Mouse (Mus musculus): ENCODE measurements around the gene Terb1. TPM values are rescaled to one million over a fixed set of nuclear protein-coding genes. Genes with fewer than 3 reads are reported as not detected.

Gene Terb1
- polyA plus RNA-seq, 1 experiment from 2014 or later, result 0.18 TPM

DNA sequence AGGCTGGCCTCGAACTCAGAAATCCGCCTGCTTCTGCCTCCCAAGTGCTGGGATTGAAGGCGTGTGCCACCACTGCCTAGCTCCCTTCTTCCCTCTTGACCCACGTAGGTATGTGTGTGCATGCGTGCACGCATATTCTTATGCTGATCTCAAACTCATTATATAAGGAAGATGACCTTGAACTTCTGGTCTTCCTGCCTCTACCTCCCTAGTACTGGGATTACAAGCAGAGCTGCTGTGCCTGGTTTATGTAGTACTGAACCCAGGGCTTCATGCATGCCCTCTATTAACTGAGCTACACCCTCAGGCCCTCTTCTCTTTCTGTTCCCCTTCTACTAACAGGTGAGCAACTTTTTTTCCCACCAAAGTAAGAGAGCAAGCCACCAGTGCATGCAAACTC lies 77.1 kb downstream of the Terb1 start:
- Histone ChIP-seq H3K9me3 (no peaks in the 10 kb centered on the region), H3K4me1 (peaks cover 11% of the 10 kb centered on the region; the same call in 1 of the 2 replicates), H3K4me3 (no peak overlapping the region), H3K9ac (no peak overlapping the region), H3K27me3 (replicated peaks) (no peaks in the 10 kb centered on the region), H3K4me2 (replicated peaks) (no peak overlapping the region), H3K36me3 (peaks cover 98% of the 10 kb centered on the region), H3K27ac (no peak overlapping the region)
- ATAC-seq (ENCODE audit: low FRiP score, low read depth), result no peak
- WGBS, result 97% methylated on average over 6 of the region's 6 CpGs

DNA sequence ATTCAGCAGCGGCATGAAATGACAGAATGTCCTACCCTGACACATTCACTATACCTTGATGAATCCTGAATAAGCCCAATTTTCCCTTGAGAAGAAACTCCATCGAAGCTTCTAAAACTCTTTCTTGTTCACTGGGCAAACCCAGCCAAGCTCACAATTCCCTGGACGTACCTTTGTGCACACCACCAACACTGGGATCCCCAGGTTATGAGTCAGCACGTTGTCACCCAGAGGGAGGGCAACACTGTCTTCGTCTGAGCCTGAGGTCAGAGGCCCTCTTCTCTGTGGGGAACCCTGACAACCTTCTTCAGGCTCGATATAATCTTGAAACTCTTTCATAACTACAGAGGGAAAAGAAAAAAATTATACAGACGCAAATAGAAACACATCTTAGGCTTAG lies 79.5 kb downstream of the Terb1 start:
- no peaks in the 10 kb centered on the region for H3K4me1 ChIP-seq
- 93% methylated on average over 7 of the region's 7 CpGs for WGBS
- ATAC-seq (ENCODE audit: low FRiP score, low read depth), result no peak

DNA sequence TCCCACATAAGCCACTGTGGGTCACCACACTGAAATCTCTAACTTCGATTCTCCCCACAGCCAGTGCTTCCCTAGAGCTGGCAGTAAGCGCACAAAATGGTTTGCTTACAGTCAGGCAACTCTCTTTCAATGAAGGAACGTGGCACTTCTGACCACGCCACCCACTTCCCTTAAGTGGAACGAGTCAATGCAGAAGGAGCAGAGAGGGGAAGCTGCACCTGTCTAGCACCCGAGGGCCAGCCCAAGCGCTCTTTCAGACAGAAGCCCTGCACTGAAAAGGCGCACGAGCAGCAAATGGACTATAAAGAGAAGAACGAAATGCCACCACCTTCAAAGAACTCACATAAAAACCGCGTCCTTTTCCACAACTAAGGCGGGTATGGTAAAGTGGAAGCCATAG lies 82.0 kb downstream of the Terb1 start:
- no peaks in the 10 kb centered on the region for H3K9me3 ChIP-seq
- no peak overlapping the region for H3K4me2 ChIP-seq (replicated peaks)
- H3K36me3 ChIP-seq, result peaks cover 95% of the 10 kb centered on the region
- no peaks in the 10 kb centered on the region for H3K27me3 ChIP-seq (replicated peaks)
- H3K4me1 ChIP-seq, result no peaks in the 10 kb centered on the region
- 90% methylated on average over 13 of the region's 13 CpGs for WGBS
- H3K27ac ChIP-seq, result no peak overlapping the region
- no peak for ATAC-seq (ENCODE audit: low FRiP score, low read depth)
- no peak overlapping the region for H3K4me3 ChIP-seq
- no peak overlapping the region for H3K9ac ChIP-seq

More for the DNA sequence above, 79.5 kb downstream of the Terb1 start:
- no peaks in the 10 kb centered on the region for H3K27me3 ChIP-seq (replicated peaks)
- no peak overlapping the region for H3K4me2 ChIP-seq (replicated peaks)
- H3K36me3 ChIP-seq, result peaks cover 98% of the 10 kb centered on the region
- no peak overlapping the region for H3K27ac ChIP-seq
- H3K4me3 ChIP-seq, result no peak overlapping the region
- no peak overlapping the region for H3K9ac ChIP-seq
- no peaks in the 10 kb centered on the region for H3K9me3 ChIP-seq

DNA sequence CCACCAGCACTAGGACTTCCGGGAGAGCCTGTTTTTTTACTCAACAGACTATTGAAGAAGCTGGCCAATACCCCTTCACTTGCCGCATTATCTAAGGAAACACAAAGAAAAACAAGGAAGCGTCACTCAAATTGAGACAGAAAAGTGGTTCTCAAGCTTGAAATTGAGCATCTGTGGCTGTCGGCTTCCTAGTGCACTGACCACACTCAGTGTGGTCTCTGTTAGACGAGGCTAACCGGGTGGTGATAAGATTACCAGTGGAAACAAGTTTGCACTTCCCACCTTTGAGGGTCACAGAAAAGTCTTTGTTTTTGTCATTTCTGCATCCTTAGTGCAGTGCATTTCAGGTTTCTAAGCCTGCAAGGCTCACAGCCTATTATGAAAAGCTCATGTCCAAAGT lies 87.4 kb downstream of the Terb1 start:
- H3K9me3 ChIP-seq, result no peaks in the 10 kb centered on the region
- 89% methylated on average over 6 of the region's 6 CpGs for WGBS
- no peak for ATAC-seq (ENCODE audit: low FRiP score, low read depth)
- H3K27me3 ChIP-seq (replicated peaks), result no peaks in the 10 kb centered on the region
- H3K9ac ChIP-seq, result no peak overlapping the region
- H3K27ac ChIP-seq, result no peak overlapping the region
- no peak overlapping the region for H3K4me3 ChIP-seq
- H3K36me3 ChIP-seq, result peaks cover 93% of the 10 kb centered on the region
- no peaks in the 10 kb centered on the region for H3K4me1 ChIP-seq
- H3K4me2 ChIP-seq (replicated peaks), result no peak overlapping the region

DNA sequence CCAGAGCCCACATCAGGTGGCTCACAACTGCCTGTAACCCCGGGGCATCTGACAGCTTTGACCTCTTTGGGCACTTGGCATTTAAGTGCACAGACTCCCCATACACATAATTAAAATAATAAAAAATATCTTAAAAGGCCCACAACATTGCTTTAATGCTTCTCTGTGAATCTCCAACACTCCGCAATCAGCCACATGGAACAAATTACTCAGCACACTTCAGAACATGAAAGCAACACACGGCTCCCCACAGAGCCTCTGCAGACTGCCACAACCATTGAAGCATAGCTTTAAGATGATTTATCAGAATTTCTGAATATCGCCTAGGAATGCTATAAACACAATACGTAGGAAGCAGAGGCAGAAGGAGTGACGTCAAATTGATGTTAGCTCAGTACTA lies 93.7 kb downstream of the Terb1 start:
- ATAC-seq (ENCODE audit: low FRiP score, low read depth), result no peak
- Histone ChIP-seq H3K27me3 (replicated peaks) (no peaks in the 10 kb centered on the region), H3K9ac (no peak overlapping the region), H3K4me2 (replicated peaks) (no peak overlapping the region), H3K4me1 (no peaks in the 10 kb centered on the region), H3K36me3 (peaks cover 40% of the 10 kb centered on the region), H3K9me3 (no peaks in the 10 kb centered on the region), H3K27ac (no peak overlapping the region), H3K4me3 (no peak overlapping the region)
- 82% methylated on average over 6 of the region's 6 CpGs for whole genome bisulfite sequencing

DNA sequence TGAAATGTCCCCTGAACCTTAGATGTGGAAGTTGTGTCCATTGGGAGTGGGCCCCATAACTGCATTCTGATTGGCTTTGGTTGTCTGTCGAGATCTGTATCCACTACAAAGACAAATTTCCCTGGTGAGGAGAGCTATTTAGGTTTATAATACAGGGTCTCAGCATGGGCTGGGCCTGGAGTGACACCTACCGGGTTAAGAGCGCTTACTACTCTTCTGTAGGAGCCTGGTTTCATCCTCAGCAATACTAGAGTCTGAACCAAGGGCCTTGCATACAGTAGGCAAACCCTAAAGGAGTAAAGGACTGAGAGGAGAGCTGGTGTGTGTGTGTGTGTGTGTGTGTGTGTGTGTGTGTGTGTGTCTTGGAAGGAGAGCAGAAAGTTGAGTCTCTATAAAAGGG lies 95.5 kb downstream of the Terb1 start:
- Histone ChIP-seq H3K4me1 (no peaks in the 10 kb centered on the region), H3K4me2 (replicated peaks) (no peak overlapping the region), H3K36me3 (peaks cover 22% of the 10 kb centered on the region), H3K9me3 (no peaks in the 10 kb centered on the region), H3K4me3 (no peak overlapping the region), H3K9ac (no peak overlapping the region), H3K27me3 (replicated peaks) (no peaks in the 10 kb centered on the region), H3K27ac (no peak overlapping the region)
- WGBS, result 53% methylated on average over 3 of the region's 3 CpGs
- ATAC-seq (ENCODE audit: low FRiP score, low read depth), result 0 out of 2 replicates have a peak, but pooled peaks have one; percentile 52

DNA sequence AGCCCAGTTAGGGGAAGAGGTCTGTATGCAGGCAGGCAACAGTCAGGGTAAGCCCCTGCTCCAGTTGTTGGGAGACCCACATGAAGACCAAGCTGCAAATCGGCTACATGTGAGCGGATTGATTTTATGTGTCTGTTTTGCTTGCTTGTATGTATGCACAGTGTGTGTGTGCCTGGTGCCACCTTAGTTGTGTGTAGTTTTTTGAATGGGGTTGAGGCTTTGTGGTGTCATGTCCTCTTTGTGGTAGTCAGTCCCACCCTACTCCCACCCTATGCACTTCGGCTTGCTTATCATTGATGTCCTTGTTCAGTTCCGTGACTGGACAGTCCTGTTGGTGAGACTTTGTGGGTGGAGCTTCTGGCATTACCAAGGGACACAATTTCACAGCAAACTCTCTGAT lies 95.9 kb downstream of the Terb1 start:
- Histone ChIP-seq H3K4me1 (no peaks in the 10 kb centered on the region), H3K4me3 (no peak overlapping the region), H3K36me3 (peaks cover 18% of the 10 kb centered on the region), H3K27me3 (replicated peaks) (no peaks in the 10 kb centered on the region), H3K27ac (no peak overlapping the region), H3K4me2 (replicated peaks) (no peak overlapping the region), H3K9me3 (no peaks in the 10 kb centered on the region), H3K9ac (no peak overlapping the region)
- WGBS, result 80% methylated on average over 4 of the region's 4 CpGs
- 0 out of 2 replicates have a peak, but pooled peaks have one; percentile 42 for ATAC-seq (ENCODE audit: low FRiP score, low read depth)

DNA sequence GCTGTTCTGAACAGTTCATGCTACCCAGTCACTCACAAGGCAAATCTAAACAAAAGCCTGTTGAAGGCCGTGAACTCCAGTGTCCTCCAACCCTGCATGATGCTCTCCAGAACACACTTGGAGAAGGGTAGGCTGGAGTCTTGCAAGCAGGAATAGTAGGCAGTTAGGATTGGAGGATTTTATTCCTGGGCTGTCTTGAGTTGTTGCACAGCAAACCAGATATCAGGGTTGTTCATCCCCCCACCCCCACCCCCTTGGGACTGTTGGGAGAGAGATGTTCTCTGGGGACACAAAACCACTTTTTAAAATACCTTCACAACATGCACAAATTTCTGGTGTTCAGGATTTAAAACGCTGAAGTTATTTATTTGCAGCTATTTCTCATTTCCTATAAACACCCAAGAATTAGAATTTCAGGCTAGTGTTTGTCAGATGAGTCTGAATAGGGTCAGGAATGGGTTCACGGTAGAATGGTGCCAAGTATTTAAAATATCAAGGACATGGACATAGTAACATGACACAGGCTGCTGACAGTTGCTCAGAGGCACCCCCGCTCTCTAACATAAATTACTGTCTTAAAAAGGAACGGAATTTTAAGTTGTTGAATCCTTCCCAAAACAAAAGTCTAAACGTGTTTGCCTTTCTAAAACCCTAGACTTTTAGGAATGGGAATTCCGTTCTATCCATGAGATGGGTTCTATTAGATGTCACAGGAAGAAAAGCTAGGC lies 96.7 kb downstream of the Terb1 start:
- H3K36me3 ChIP-seq, result peaks cover 13% of the 10 kb centered on the region
- H3K9me3 ChIP-seq, result no peaks in the 10 kb centered on the region
- no peak overlapping the region for H3K4me3 ChIP-seq
- no peak for ATAC-seq (ENCODE audit: low FRiP score, low read depth)
- H3K9ac ChIP-seq, result no peak overlapping the region
- H3K27me3 ChIP-seq (replicated peaks), result no peaks in the 10 kb centered on the region
- no peak overlapping the region for H3K27ac ChIP-seq
- WGBS, result 80% methylated on average over 7 of the region's 7 CpGs
- no peaks in the 10 kb centered on the region for H3K4me1 ChIP-seq
- no peak overlapping the region for H3K4me2 ChIP-seq (replicated peaks)

DNA sequence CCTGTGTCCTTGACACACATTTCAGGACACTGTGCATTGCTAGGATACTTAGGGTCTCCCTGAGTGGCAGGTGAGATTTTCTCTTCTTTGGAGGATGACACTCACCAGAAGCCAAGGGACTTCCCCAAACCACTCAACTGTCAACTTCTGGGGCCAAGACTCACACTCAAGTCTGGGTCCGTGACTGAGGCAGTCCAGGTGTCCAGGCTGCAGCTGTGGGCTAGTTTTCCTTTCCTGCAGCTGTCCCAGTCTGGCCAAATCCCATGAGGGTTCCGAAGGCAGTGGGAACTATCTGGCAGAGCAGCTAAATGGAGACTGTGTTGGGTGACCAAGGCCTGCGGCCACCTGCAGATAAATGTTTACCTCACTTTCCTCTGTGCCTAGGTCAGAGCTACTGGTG lies 97.7 kb downstream of the Terb1 start:
- no peak overlapping the region for H3K4me3 ChIP-seq
- H3K27ac ChIP-seq, result no peak overlapping the region
- H3K4me1 ChIP-seq, result no peaks in the 10 kb centered on the region
- WGBS, result 85% methylated on average over 3 of the region's 3 CpGs
- H3K9ac ChIP-seq, result no peak overlapping the region
- ATAC-seq (ENCODE audit: low FRiP score, low read depth), result no peak
- H3K27me3 ChIP-seq (replicated peaks), result no peaks in the 10 kb centered on the region
- H3K9me3 ChIP-seq, result no peaks in the 10 kb centered on the region
- peaks cover 3% of the 10 kb centered on the region for H3K36me3 ChIP-seq
- no peak overlapping the region for H3K4me2 ChIP-seq (replicated peaks)

DNA sequence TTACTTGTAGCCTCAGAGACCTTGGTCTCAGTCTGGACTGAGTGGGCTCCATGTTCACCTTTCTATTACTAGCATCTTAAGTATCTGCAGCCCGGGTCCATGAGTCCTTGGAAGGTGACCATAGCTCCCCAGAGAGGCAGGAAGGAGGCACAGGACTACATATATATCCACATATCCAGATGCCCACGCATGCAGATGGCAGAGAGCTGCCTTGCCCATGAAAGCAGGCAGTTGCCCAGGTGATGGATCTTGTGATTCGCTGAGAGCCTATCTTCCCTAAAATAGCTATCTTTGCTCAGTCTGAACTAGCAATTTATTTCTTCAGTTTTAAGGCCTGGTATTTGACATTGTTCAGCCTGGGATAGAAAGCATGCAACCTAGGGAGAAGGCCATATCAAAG lies 98.2 kb downstream of the Terb1 start:
- H3K9ac ChIP-seq, result no peak overlapping the region
- no peak for ATAC-seq (ENCODE audit: low FRiP score, low read depth)
- 0 out of 2 replicates have a peak, but pooled peaks cover under 1% of the 10 kb centered on the region for H3K36me3 ChIP-seq
- no peak overlapping the region for H3K4me3 ChIP-seq
- H3K27ac ChIP-seq, result no peak overlapping the region
- no peaks in the 10 kb centered on the region for H3K4me1 ChIP-seq
- 96% methylated on average over 3 of the region's 3 CpGs for WGBS
- no peaks in the 10 kb centered on the region for H3K9me3 ChIP-seq
- H3K27me3 ChIP-seq (replicated peaks), result no peaks in the 10 kb centered on the region
- no peak overlapping the region for H3K4me2 ChIP-seq (replicated peaks)

DNA sequence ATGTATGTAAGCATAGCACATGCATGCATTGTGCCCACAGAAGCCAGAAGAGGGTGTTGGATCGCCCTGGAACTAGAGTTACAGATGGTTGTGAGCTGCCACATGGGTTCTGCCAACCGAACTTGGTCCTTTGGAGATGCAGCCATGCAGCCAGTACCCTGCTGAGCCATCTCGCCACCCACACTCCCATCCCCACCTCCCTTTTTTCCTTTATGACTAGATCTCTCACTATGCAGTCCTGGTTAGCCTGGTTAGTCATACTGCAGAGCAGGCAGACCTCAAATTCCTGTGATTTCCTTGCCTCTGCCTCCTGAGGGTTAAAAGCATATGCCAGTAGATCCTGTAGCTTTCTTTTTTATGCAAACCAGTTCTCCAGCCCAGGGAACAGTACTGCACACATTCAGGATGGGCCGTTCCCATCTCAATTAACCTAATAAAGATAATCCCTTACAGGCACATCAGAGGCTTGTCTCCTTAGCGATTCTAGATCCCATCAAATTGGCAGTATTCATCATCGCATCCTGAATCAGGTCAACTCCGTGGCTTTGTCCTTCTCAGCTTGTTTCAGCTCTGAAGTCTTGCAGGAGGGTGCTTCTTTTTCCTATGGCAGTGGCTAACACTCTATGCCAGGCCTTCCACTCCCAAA lies 99.0 kb downstream of the Terb1 start:
- Histone ChIP-seq H3K4me2 (replicated peaks) (no peak overlapping the region), H3K36me3 (no peaks in the 10 kb centered on the region), H3K4me3 (no peak overlapping the region), H3K27me3 (replicated peaks) (no peaks in the 10 kb centered on the region), H3K4me1 (no peaks in the 10 kb centered on the region), H3K9me3 (no peaks in the 10 kb centered on the region), H3K9ac (no peak overlapping the region), H3K27ac (no peak overlapping the region)
- ATAC-seq (ENCODE audit: low FRiP score, low read depth), result no peak
- 50% methylated on average over 7 of the region's 7 CpGs for WGBS

DNA sequence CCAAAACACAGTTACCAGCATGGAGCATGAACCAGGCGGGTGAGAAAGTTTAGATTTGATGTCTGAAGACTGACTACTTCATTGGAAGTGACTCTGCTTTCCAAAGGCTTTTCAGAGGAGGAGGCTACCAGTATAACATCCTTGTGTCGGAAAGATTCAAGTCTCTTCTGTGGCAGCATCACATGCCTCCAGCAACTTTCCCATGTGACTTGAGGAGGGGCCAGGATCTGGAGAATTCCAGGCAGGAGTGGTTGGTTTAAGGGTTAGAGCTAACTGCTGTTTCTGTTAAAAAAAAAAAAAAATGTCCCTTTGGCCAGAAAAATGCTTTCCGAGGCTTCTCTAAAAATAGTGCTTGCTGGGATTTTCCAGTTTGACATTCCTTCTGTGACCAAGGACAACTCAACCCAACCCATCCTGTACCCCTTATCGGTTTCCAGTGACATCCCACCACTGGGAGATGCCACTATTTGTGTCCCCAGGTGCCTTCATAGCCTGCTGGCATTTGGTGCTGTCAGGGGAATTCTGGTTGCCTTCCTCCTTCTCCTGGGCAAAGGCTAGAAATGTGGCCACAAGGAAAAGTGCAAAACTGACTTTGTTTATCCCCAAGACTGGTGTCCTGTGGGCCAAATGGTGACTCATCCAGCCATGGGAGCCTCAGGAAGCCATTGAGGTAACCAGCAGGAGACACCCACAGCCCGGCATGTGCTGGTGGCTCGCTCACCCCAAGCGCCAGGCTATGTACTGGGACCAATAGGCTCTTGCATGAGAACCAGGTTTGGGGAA lies 101.2 kb downstream of the Terb1 start:
- ATAC-seq (ENCODE audit: low FRiP score, low read depth), result no peak
- 89% methylated on average over 7 of the region's 7 CpGs for WGBS
- no peaks in the 10 kb centered on the region for H3K27me3 ChIP-seq (replicated peaks)
- H3K27ac ChIP-seq, result no peak overlapping the region
- no peak overlapping the region for H3K4me2 ChIP-seq (replicated peaks)
- H3K9ac ChIP-seq, result no peak overlapping the region
- no peaks in the 10 kb centered on the region for H3K36me3 ChIP-seq
- H3K9me3 ChIP-seq, result no peaks in the 10 kb centered on the region
- no peaks in the 10 kb centered on the region for H3K4me1 ChIP-seq
- no peak overlapping the region for H3K4me3 ChIP-seq

Data from neural tube, embryonic 12.5 days (tissue).